Mouse (Mus musculus): ENCODE measurements around the gene Grm7. TPM values are rescaled to one million over a fixed set of nuclear protein-coding genes. Genes with fewer than 3 reads are reported as not detected.

Grm7 gene
- polyA plus RNA-seq, 1 experiment from 2014 or later: 4.4 TPM

GRCm38 (mm10) chr6:110982013-110982412 is 336.6 kb downstream of the Grm7 start:
- H3K27me3 ChIP-seq: no peaks in the 10 kb centered on the region
- H3K4me3 ChIP-seq: no peak overlapping the region
- no peak overlapping the region for H3K27ac ChIP-seq
- H3K9ac ChIP-seq: no peak overlapping the region
- WGBS: 66% methylated on average over 5 of the region's 5 CpGs
- H3K36me3 ChIP-seq: no peaks in the 10 kb centered on the region
- no peak overlapping the region for H3K4me2 ChIP-seq
- H3K9me3 ChIP-seq: no peaks in the 10 kb centered on the region
- H3K4me1 ChIP-seq: no peaks in the 10 kb centered on the region
- ATAC-seq (ENCODE audit: insufficient number of reproducible peaks, insufficient read depth, low FRiP score, low TSS enrichment, low read depth): no peak

GRCm38 (mm10) chr6:111039099-111039498 is 393.7 kb downstream of the Grm7 start:
- Histone ChIP-seq H3K9me3 (no peaks in the 10 kb centered on the region), H3K36me3 (no peaks in the 10 kb centered on the region), H3K4me3 (no peak overlapping the region), H3K4me1 (no peaks in the 10 kb centered on the region), H3K27ac (no peak overlapping the region), H3K4me2 (no peak overlapping the region), H3K27me3 (no peaks in the 10 kb centered on the region), H3K9ac (no peak overlapping the region)
- WGBS: 61% methylated on average over 2 of the region's 2 CpGs
- no peak for ATAC-seq (ENCODE audit: insufficient number of reproducible peaks, insufficient read depth, low FRiP score, low TSS enrichment, low read depth)

GRCm38 (mm10) chr6:111045896-111046295 is 400.5 kb downstream of the Grm7 start:
- Histone ChIP-seq H3K27ac (no peak overlapping the region), H3K4me1 (no peaks in the 10 kb centered on the region), H3K4me3 (no peak overlapping the region), H3K9ac (no peak overlapping the region), H3K27me3 (no peaks in the 10 kb centered on the region), H3K9me3 (no peaks in the 10 kb centered on the region), H3K36me3 (no peaks in the 10 kb centered on the region), H3K4me2 (no peak overlapping the region)
- no peak for ATAC-seq (ENCODE audit: insufficient number of reproducible peaks, insufficient read depth, low FRiP score, low TSS enrichment, low read depth)
- 23% methylated on average over 2 of the region's 2 CpGs for WGBS

DNA sequence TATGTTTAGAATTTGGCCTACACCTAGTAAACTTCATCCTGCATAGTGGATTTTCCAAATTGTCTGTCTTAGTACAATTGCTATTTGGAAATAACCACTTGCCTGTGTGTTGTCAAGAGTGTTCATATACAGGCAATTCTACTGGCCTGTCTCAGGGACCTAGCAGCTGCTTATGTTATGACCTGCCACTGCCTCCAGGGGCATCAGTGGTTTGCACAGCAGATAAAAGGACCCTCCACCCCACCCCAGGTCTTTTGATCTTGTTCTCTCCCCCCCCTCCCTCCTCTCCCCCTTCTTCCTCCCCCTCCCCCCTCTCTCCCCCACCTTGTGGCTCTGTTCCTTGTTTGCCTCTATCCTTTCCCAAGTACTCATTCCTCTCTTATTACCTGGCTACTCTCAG is 403.9 kb downstream of the Grm7 start:
- H3K4me2 ChIP-seq: no peak overlapping the region
- H3K4me3 ChIP-seq: no peak overlapping the region
- H3K27ac ChIP-seq: no peak overlapping the region
- no peaks in the 10 kb centered on the region for H3K27me3 ChIP-seq
- no peak overlapping the region for H3K9ac ChIP-seq
- H3K9me3 ChIP-seq: no peaks in the 10 kb centered on the region
- H3K4me1 ChIP-seq: no peaks in the 10 kb centered on the region
- no peaks in the 10 kb centered on the region for H3K36me3 ChIP-seq
- no peak for ATAC-seq (ENCODE audit: insufficient number of reproducible peaks, insufficient read depth, low FRiP score, low TSS enrichment, low read depth)

DNA sequence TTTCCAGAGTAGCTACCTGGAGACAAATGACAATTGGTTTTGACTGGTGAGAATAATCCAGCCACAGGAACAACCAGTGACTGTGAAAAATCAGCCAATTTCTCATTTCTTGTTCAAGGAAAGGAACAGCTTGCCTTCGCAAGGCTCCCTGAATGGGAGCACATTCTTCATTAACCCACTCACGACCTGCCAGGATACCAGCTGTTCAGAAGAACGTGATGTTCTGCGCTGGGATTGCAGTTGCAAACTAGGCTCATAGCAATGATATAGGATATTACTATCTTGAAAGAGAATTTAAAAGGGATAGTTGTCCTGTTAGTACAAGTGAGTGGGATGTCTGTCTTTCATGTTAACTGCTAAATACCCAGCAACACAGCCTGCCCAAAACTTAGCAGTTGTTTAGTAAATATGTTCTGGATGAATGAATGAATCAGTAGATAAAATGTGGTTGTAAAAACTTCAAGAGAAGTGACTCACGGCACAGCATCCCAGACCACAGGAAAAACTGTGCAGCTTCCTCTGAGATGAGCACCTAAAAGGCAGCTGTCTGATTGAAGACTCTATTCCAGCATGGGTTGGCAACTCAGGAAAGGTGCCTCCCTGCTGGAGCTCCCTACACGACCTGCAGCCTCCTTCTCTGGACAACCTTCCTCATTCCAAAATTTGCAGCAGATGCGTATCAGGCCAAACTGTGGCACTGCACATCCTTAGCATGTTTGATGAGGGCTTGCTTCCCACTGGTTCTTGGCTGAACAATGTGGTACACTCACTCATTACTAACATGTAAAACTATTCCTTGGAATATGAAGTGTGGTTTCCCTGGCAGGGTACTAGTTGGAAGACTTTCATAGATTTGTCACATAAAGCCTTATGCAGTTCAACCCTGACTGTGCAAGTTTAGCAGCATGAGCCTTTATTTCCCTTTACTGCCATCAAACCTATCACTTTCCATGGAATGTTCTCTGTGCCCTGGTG is 408.9 kb downstream of the Grm7 start:
- H3K36me3 ChIP-seq: no peaks in the 10 kb centered on the region
- no peaks in the 10 kb centered on the region for H3K9me3 ChIP-seq
- H3K4me2 ChIP-seq: no peak overlapping the region
- no peak overlapping the region for H3K27ac ChIP-seq
- 69% methylated on average over 7 of the region's 7 CpGs for WGBS
- no peak for ATAC-seq (ENCODE audit: insufficient number of reproducible peaks, insufficient read depth, low FRiP score, low TSS enrichment, low read depth)
- no peaks in the 10 kb centered on the region for H3K27me3 ChIP-seq
- H3K4me3 ChIP-seq: no peak overlapping the region
- H3K4me1 ChIP-seq: no peaks in the 10 kb centered on the region
- no peak overlapping the region for H3K9ac ChIP-seq

- Histone ChIP-seq H3K4me3 (no peak overlapping the region), H3K9ac (no peak overlapping the region), H3K9me3 (no peaks in the 10 kb centered on the region), H3K27me3 (no peaks in the 10 kb centered on the region), H3K4me2 (no peak overlapping the region), H3K36me3 (no peaks in the 10 kb centered on the region), H3K27ac (no peak overlapping the region), H3K4me1 (no peaks in the 10 kb centered on the region)
- ATAC-seq (ENCODE audit: insufficient number of reproducible peaks, insufficient read depth, low FRiP score, low TSS enrichment, low read depth): no peak
- WGBS: 85% methylated on average over 3 of the region's 3 CpGs
These were observed 412.4 kb downstream of the Grm7 start for GRCm38 (mm10) chr6:111057798-111058197.

DNA sequence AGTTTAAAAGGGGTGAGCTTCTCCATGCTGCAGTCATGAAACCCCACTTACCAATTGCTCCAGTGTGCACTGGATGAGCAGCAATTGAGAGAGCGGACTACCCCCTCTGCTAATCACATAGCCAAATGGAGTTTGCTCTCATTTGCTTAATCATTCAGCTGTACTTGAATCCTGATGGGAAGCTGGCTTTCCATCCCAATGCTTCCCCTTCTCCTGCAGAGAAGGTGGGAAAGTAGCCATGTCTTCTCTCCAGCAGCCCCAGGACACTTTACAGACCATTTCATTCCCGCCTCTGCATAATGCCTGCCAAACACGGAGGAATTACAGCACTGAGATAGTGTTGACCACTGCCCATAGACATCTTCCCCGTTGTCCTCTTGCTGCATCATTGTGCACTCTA is 414.6 kb downstream of the Grm7 start:
- H3K9me3 ChIP-seq: no peaks in the 10 kb centered on the region

GRCm38 (mm10) chr6:111084569-111084968 is 439.2 kb downstream of the Grm7 start:
- Histone ChIP-seq H3K36me3 (no peaks in the 10 kb centered on the region), H3K4me2 (no peak overlapping the region), H3K4me3 (no peak overlapping the region), H3K27ac (no peak overlapping the region), H3K9ac (no peak overlapping the region), H3K9me3 (no peaks in the 10 kb centered on the region), H3K27me3 (no peaks in the 10 kb centered on the region), H3K4me1 (no peaks in the 10 kb centered on the region)
- no peak for ATAC-seq (ENCODE audit: insufficient number of reproducible peaks, insufficient read depth, low FRiP score, low TSS enrichment, low read depth)
- WGBS: 83% methylated on average over 3 of the region's 3 CpGs

More for the DNA sequence above, 414.6 kb downstream of the Grm7 start:
- Histone ChIP-seq H3K27ac (no peak overlapping the region), H3K36me3 (no peaks in the 10 kb centered on the region), H3K4me2 (no peak overlapping the region), H3K4me3 (no peak overlapping the region), H3K27me3 (no peaks in the 10 kb centered on the region), H3K9ac (no peak overlapping the region), H3K4me1 (no peaks in the 10 kb centered on the region)
- 84% methylated on average over 4 of the region's 4 CpGs for WGBS
- no peak for ATAC-seq (ENCODE audit: insufficient number of reproducible peaks, insufficient read depth, low FRiP score, low TSS enrichment, low read depth)

DNA sequence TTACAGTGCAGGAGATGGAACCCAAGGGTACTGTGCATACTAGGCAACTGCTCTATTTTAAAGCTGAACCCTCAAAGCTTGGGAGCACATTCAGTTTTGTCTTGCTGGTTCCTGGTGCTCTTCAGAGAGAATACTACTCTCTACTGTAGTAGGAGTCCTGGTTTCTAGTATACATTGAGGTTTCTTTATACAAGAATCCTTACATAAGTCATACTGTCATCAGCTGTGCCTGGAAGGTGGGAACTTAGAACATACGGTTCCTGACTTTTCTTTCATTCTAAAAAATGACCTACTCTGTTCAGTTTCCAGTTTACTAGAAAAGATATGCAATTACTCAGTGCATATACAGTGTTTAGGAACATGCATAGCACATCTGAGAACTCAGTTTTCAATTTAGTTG is 449.4 kb downstream of the Grm7 start:
- ATAC-seq (ENCODE audit: insufficient number of reproducible peaks, insufficient read depth, low FRiP score, low TSS enrichment, low read depth): no peak
- Histone ChIP-seq H3K4me3 (no peak overlapping the region), H3K9ac (no peak overlapping the region), H3K9me3 (no peaks in the 10 kb centered on the region), H3K27me3 (no peaks in the 10 kb centered on the region), H3K4me1 (no peaks in the 10 kb centered on the region), H3K4me2 (no peak overlapping the region), H3K36me3 (no peaks in the 10 kb centered on the region), H3K27ac (no peak overlapping the region)
- WGBS: 75% methylated on average over 1 of the region's 1 CpGs

DNA sequence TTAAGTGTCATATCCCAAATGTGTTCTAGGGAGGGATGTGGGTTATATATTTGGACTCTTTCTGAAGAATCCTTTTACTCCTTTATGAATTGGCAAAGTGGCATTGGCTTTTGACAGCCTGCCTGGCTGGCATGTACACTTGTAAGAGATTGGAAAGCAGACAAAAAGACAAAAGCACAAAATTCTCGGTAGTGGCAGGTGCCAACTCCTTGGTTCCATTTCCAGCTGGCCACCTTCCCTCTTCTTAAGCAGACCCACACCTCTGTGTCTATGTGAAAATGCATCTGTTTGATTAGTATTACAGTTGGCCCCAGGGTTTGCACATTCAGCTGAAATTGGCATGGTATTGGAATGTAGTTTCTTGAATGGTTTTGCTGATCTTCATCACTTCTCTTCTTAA is 460.1 kb downstream of the Grm7 start:
- ATAC-seq (ENCODE audit: insufficient number of reproducible peaks, insufficient read depth, low FRiP score, low TSS enrichment, low read depth): no peak
- Histone ChIP-seq H3K4me3 (no peak overlapping the region), H3K9me3 (no peaks in the 10 kb centered on the region), H3K4me2 (no peak overlapping the region), H3K4me1 (no peaks in the 10 kb centered on the region), H3K9ac (no peak overlapping the region), H3K27me3 (no peaks in the 10 kb centered on the region), H3K27ac (no peak overlapping the region), H3K36me3 (no peaks in the 10 kb centered on the region)
- WGBS: 89% methylated on average over 1 of the region's 1 CpGs

DNA sequence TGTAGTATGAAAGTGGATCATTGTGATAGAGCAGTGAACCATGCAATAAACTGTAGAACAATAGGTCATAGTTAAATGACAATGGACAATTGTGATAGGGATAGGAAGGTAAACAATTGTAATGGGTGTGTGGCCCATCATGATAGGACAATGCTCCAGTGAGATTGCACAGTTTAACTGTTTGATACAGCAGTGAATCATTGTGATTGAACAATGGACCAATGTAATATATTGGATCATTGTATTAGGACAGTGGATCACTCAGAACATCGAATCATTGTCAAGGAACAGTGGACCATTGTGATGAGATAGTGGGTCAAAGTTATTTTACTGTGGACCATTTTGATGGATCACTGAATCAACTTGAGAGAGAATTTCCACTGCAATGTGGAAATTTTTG is 515.7 kb downstream of the Grm7 start:
- no peaks in the 10 kb centered on the region for H3K9me3 ChIP-seq
- WGBS: 77% methylated on average over 1 of the region's 1 CpGs

GRCm38 (mm10) chr6:111195333-111195732 is 550.0 kb downstream of the Grm7 start:
- no peaks in the 10 kb centered on the region for H3K9me3 ChIP-seq
- H3K27me3 ChIP-seq: no peaks in the 10 kb centered on the region
- WGBS: 85% methylated on average over 3 of the region's 3 CpGs
- no peaks in the 10 kb centered on the region for H3K4me1 ChIP-seq
- no peak for ATAC-seq (ENCODE audit: insufficient number of reproducible peaks, insufficient read depth, low FRiP score, low TSS enrichment, low read depth)
- no peak overlapping the region for H3K4me2 ChIP-seq
- H3K36me3 ChIP-seq: no peaks in the 10 kb centered on the region
- H3K27ac ChIP-seq: no peak overlapping the region
- no peak overlapping the region for H3K9ac ChIP-seq
- no peak overlapping the region for H3K4me3 ChIP-seq

More for the DNA sequence above, 515.7 kb downstream of the Grm7 start:
- Histone ChIP-seq H3K9ac (no peak overlapping the region), H3K4me1 (no peaks in the 10 kb centered on the region), H3K27me3 (no peaks in the 10 kb centered on the region), H3K27ac (no peak overlapping the region), H3K4me3 (no peak overlapping the region), H3K36me3 (no peaks in the 10 kb centered on the region), H3K4me2 (no peak overlapping the region)
- ATAC-seq (ENCODE audit: insufficient number of reproducible peaks, insufficient read depth, low FRiP score, low TSS enrichment, low read depth): 0 out of 2 replicates have a peak, but pooled peaks have one; percentile 3

Measured in embryonic facial prominence, embryonic 13.5 days (tissue).